Mouse (Mus musculus) testis, adult 2 months (tissue): ENCODE measurements around the gene Dhx8. TPM values are rescaled to one million over a fixed set of nuclear protein-coding genes. Genes with fewer than 3 reads are reported as not detected.

Source experiments
- H3K27ac ChIP-seq: fragments of 200-500 bp; 2 replicates; pipeline ENCODE4 v1.5.1; 2012; ENCODE audit warnings: low read depth, low read length; ENCODE audit not compliant: control insufficient read depth, insufficient read depth
- H3K27me3 ChIP-seq: fragments of 200-500 bp; 2 replicates; pipeline ENCODE4 v1.6.1; 2012; ENCODE audit warnings: mild to moderate bottlenecking, low read length, moderate library complexity; ENCODE audit not compliant: control insufficient read depth, insufficient read depth
- H3K36me3 ChIP-seq: fragments of 200-500 bp; 2 replicates; pipeline ENCODE4 v1.6.1; 2012; ENCODE audit warnings: mild to moderate bottlenecking, low read length; ENCODE audit not compliant: control insufficient read depth, insufficient read depth
- H3K4me1 ChIP-seq: fragments of 200-500 bp; 2 replicates; pipeline ENCODE4 v1.6.1; 2012; ENCODE audit warnings: low read length; ENCODE audit not compliant: control insufficient read depth, insufficient read depth
- H3K4me3 ChIP-seq: fragments of 200-500 bp; 2 replicates; pipeline ENCODE4 v1.5.1; 2012; ENCODE audit warnings: low read depth, mild to moderate bottlenecking, low read length, moderate library complexity, mixed read lengths; ENCODE audit not compliant: control insufficient read depth
- CTCF ChIP-seq: fragments of 200-500 bp; IDR thresholded peaks from 2 replicates; pipeline ENCODE4 v1.5.1; 2012; ENCODE audit warnings: low read depth, mild to moderate bottlenecking, inconsistent platforms, low read length, moderate library complexity; ENCODE audit not compliant: control insufficient read depth, insufficient read depth, insufficient replicate concordance
- POLR2A ChIP-seq: fragments of 200-500 bp; IDR thresholded peaks from 2 replicates; pipeline ENCODE4 v1.6.1; 2012; ENCODE audit warnings: low read depth, mild to moderate bottlenecking, inconsistent platforms, low read length, moderate library complexity; ENCODE audit not compliant: control insufficient read depth
- polyA plus RNA-seq: library from polyadenylated mRNA; depleted of rRNA; stranded (reverse); fragments of >200 nt; gene quantifications from 2 replicates; pipeline ENCODE4 v1.2.3, GENCODE M21; 2012

Dhx8 gene
- polyA plus RNA-seq, 1 experiment = 21.0 TPM

GRCm38 (mm10) chr11:101772449-101772848 lies 39.7 kb downstream of the Dhx8 start:
- no peaks in the 10 kb centered on the region for H3K36me3 ChIP-seq
- H3K4me3 ChIP-seq = peak overlapping the region; percentile 47
- H3K27ac ChIP-seq = no peak overlapping the region
- TF ChIP-seq CTCF = no peak
- no peak for TF ChIP-seq POLR2A
- H3K4me1 ChIP-seq = peaks cover 10% of the 10 kb centered on the region
- H3K27me3 ChIP-seq = no peaks in the 10 kb centered on the region

DNA sequence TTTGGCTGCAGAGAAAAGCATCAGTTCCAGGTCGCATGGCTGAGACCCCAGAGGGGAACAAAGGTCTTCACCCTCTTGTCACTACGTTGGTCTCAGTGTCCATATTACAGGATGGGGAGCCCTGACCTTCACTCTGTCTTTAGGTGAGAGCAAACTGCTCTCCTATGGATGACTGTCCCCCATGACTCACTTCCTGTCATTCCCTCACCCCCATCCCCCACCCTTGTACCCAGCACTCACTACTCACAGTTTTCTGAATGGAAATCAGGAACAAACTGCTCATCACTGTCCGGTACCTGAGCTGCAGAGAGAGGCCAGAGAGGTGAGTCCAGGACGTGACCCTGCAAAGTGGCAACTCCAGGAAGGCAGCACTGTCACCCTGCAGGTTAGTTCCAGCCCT lies 44.1 kb downstream of the Dhx8 start:
- Histone ChIP-seq H3K36me3 (no peaks in the 10 kb centered on the region), H3K4me3 (no peak overlapping the region), H3K27ac (no peak overlapping the region), H3K27me3 (no peaks in the 10 kb centered on the region), H3K4me1 (peaks cover 10% of the 10 kb centered on the region)
- TF ChIP-seq POLR2A (no peak), CTCF (no peak)

- Histone ChIP-seq H3K27me3 (peaks cover 8% of the 10 kb centered on the region), H3K4me1 (peaks cover 15% of the 10 kb centered on the region), H3K27ac (no peak overlapping the region), H3K4me3 (no peak overlapping the region), H3K36me3 (no peaks in the 10 kb centered on the region)
- TF ChIP-seq POLR2A (no peak), CTCF (no peak)
These were observed 50.4 kb downstream of the Dhx8 start for GRCm38 (mm10) chr11:101783135-101783534.

- H3K27ac ChIP-seq = no peak overlapping the region
- H3K4me3 ChIP-seq = no peak overlapping the region
- TF ChIP-seq CTCF (no peak), POLR2A (no peak)
- peaks cover 8% of the 10 kb centered on the region for H3K27me3 ChIP-seq
- H3K36me3 ChIP-seq = no peaks in the 10 kb centered on the region
- H3K4me1 ChIP-seq = peaks cover 15% of the 10 kb centered on the region
These were observed 50.9 kb downstream of the Dhx8 start for GRCm38 (mm10) chr11:101783584-101783983.

DNA sequence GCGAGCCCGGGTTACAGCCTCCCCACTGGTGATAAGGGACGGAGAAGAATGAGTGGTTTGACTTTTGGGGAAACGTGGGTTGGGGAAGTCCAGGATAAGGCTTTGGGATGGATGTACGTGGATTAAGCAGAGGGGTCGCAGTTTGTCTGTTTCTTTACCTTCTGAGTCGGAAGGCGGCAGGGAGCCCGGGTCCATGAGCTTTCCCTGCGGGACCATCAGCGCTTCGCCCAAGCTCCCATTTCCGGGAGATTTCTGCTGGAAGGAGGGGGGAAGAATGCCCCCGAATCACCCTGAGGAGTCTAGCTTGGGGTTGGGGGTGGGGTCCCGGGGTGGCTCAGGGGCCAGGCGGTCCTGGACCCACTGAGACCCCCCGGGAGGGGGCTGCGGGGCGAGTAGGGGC lies 51.4 kb downstream of the Dhx8 start:
- TF ChIP-seq POLR2A = no peak
- Histone ChIP-seq H3K4me3 (no peak overlapping the region), H3K36me3 (no peaks in the 10 kb centered on the region), H3K27me3 (peaks cover 8% of the 10 kb centered on the region), H3K4me1 (peaks cover 15% of the 10 kb centered on the region), H3K27ac (no peak overlapping the region)

DNA sequence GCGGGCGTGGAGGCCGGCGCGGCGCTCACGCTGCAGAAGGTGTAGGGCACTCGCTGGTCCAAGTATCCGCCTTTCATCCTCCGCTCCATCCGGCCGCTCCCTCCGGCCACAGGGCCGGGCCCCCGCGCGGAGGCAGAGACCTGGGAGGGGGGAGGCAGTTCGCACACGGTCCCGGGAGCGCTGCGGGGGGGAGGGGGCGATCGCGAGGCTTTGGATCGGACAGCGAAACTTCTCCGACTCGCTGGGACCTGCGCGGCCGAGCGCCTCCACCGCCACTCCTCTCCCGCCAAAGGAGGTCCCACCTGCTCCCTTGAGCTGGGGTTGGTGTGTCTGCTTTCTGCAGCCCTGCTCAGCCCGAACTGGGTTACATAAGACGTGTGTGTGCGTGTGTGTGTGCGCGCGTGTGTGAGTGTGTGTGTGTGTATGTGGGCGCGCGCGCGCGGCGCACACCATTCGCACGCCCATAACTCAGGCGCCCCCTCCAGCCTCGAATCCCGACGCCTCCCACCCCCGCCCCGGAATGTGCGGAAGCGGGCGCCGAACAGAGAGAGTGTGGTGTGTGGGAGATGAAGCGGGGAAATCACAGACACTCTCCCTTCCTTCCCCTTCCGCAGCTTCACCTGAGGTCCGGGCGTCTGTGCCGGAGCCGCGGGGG lies 51.9 kb downstream of the Dhx8 start:
- H3K4me3 ChIP-seq = peak overlapping the region; percentile 83
- no peak overlapping the region for H3K27ac ChIP-seq
- peaks cover 15% of the 10 kb centered on the region for H3K4me1 ChIP-seq
- TF ChIP-seq POLR2A = no peak
- TF ChIP-seq CTCF = no peak
- H3K36me3 ChIP-seq = no peaks in the 10 kb centered on the region
- peaks cover 8% of the 10 kb centered on the region for H3K27me3 ChIP-seq

DNA sequence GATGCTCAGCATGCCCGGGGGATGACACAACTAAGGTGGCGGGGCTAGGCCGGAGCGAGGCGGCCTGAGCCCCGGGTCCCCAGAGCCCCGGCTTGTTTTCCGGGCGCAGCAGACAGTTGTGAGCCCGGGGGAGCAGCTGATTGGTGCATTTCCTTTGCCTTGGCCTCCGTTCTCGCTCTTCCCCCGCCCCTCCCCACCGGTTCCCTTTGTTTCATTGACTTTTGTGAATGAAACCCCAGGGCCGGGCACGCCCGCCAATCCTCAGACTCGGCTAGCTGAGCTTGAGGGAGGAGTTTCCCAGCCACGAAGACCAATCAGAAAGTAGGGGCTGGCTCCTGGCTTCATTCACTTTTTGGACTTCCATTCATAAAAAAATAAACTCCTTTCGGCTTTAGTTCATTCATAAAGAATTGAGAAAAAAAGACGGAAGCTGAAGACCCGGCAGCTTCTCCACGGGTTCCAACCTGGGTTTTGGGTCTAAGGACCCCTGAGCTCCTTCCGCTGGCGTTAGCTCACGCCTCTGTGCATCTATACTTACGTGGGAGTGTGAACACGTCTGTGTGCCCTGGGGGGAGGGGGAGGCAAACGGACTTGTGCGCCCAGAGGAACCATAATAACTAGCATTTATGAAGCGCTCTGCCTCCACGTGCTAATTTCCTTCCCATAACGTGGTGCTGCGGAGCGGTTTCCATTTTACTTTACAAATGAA lies 52.6 kb downstream of the Dhx8 start, which contains the start of gene Etv4:
Gene Etv4 (minus strand): TSS at position 229 of the 709 bp plus-strand sequence.
- H3K27ac ChIP-seq = no peak within 1 kb of the TSS
- H3K4me1 ChIP-seq = peaks cover 15% of the 10 kb centered on the region
- H3K36me3 ChIP-seq = no peaks in the 10 kb centered on the region
- TF ChIP-seq POLR2A (no peak), CTCF (no peak)
- peak within 1 kb of the TSS; percentile 83 for H3K4me3 ChIP-seq
- H3K27me3 ChIP-seq = peaks cover 8% of the 10 kb centered on the region

GRCm38 (mm10) chr11:101785852-101786205 lies 53.1 kb downstream of the Dhx8 start:
- Histone ChIP-seq H3K27ac (no peak overlapping the region), H3K4me1 (peaks cover 15% of the 10 kb centered on the region), H3K36me3 (no peaks in the 10 kb centered on the region), H3K4me3 (peak overlapping the region; percentile 58), H3K27me3 (peaks cover 8% of the 10 kb centered on the region)
- TF ChIP-seq POLR2A = no peak
- no peak for TF ChIP-seq CTCF
